Mouse (Mus musculus): ENCODE data around the gene Slc2a4.
"Not testable (repeated sequence)": the region's sequence is repeated elsewhere in the genome, so short reads cannot be mapped to it uniquely, and the experiment has no call there.

Slc2a4 gene

DNA sequence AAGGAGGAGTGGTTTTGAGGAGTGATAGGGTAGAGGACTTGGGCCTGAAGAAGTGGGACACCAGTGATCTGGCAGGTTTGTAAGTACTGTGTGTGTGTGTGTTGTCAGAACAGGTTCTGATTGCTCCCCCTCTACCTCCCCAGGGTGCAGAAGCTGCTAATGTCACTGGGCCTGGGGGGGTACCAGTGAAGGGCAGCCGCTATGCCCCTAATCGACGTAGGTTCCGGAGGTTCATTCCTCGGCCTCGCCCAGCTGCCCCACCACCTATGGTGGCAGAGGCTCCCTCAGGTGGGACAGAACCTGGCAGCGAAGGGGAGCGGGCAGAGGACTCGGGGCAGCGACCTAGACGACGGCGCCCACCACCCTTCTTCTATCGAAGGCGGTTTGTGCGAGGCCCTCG lies 8.3 kb downstream of the Slc2a4 start:
- no peak for DNase-seq (ENCODE audit: low read depth, low spot score)

DNA sequence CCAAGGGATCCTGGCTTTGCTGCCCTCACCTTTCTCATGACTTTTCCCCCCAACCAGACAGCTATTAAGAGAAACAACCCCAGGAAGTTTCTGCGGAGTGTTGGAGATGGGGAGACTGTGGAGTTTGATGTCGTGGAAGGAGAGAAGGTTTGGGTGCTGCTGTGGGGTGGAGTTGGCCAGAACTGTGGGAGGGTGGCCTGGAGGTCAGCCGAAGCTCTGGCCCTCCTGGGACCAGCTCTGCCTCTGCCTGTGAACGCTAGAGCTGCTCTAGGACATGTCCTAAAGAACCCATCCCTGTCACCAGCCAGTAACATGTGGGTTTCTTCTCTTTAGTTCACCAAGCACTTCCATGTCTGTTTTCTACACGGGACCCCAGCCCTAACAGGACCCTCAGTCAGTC lies 8.8 kb downstream of the Slc2a4 start:
- DNase-seq (ENCODE audit: low read depth, low spot score): no peak

DNA sequence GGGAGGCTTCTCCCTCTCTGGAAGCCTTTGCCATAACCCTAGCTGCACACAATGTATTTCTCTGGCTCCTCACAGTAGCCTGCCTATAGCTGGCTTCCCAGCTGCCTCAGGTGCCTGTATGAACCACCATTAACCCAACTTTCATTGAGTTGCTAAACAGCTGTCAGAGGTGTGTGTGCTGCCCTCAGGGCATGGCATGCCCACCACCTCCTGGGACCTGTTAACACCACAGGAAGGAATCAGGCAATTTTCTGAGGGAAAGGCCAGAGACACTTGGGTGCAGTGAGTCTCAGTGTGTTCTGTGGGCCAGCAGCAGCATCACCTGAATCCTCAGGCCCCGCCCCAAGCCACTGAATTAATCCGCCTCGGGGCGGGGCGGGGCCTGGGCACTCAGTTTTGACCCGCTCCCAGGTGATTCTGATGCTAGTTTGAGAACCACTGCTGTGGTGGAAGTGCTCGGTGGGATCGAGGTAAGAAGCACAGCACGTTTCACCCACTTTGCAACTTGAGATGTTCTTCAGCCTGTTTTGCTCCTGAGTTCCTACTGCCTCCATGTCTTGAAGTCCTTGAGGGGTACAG lies 9.5 kb downstream of the Slc2a4 start:
- DNase-seq (ENCODE audit: low read depth, low spot score): peak; percentile 56

DNA sequence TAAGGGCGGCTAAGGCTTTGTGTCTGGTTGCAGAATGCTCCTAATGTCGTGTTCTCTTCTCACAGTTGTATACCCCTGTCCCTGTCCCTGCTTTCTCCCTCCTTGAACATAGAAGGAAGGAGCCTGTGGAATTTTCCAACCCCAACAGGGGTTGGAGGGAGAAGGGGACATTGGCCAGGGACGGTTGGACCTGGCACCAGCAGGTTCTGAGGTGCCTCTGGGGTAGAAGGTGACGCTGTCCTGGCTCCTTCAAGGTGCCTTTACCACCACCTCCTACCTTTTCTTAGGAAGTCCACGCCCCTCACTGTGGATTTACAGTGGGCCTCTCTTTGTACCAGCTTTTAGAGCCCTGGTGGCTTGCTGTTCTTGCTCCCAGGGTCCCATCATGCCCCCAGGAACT lies 10.2 kb downstream of the Slc2a4 start:
- DNase-seq (ENCODE audit: low read depth, low spot score): no peak

DNA sequence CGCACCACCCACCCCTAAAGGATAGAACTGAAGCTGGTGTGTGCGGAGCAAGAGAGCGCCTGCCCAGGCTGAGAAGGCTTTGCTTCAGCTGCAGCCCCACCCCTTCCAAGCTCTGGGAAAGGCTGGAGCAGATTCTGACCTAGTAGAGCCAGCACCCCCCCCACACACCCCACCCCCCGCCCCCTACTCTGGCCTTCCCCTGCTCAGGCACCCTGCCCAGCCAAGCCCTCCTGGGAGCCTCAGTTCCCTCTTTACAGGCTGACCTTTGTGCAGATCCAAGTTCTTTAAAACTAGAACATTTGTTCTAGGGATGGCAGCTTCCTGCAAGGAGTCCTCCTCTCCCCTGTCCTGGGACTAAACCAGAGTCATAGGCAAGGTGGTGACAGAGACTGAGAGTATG lies 10.6 kb downstream of the Slc2a4 start:
- no peak for DNase-seq (ENCODE audit: low read depth, low spot score)

DNA sequence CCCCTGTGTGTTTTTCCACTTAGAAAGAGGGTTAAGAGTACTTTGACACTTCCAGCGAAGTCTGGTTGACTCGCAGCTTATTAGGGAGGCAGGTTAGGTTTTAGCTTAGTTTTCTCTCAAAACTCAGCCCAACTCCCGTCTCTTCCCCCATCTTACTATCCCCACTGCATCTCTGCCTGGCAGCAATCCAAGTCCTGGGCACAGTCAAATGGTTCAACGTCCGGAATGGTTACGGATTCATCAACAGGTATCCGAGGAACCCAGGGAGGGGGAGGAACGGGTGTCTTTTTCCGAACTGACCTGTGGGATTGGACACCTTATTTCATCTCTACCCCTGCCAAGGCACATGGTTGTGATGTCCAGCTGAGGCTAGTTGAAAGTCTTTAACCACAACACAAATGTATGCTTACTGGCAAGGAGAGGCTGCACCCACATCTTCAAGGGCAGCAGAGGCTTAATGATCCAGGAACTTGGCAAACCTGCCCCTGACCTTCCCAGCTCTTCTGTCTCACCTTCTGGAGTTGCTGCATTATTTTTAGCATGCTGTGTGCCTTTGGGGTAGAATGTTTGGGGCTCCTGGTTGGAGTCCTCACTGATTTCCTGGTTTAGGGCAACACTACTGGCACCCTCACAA lies 11.2 kb downstream of the Slc2a4 start:
- DNase-seq (ENCODE audit: low read depth, low spot score): no peak

DNA sequence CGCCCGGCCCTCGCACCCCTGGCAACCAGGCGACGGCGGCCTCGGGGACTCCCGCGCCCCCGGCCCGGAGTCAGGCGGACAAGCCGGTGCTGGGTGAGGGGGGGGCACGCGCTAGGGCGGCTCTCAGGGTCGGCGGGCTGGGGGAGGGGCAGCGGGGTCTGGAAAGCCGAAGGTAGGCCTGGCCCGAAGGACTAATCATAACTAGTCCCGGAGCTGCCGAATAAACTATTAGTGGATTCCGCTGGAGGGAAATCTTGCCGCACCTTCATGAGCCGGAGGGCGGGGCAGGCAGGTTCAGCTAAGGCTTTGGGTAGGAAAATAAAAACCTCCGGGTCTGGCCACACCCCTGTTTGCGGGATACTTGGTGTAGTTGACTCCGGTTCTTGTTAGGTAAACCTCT lies 11.8 kb downstream of the Slc2a4 start:
- DNase-seq (ENCODE audit: low read depth, low spot score): peak; percentile 69

DNA sequence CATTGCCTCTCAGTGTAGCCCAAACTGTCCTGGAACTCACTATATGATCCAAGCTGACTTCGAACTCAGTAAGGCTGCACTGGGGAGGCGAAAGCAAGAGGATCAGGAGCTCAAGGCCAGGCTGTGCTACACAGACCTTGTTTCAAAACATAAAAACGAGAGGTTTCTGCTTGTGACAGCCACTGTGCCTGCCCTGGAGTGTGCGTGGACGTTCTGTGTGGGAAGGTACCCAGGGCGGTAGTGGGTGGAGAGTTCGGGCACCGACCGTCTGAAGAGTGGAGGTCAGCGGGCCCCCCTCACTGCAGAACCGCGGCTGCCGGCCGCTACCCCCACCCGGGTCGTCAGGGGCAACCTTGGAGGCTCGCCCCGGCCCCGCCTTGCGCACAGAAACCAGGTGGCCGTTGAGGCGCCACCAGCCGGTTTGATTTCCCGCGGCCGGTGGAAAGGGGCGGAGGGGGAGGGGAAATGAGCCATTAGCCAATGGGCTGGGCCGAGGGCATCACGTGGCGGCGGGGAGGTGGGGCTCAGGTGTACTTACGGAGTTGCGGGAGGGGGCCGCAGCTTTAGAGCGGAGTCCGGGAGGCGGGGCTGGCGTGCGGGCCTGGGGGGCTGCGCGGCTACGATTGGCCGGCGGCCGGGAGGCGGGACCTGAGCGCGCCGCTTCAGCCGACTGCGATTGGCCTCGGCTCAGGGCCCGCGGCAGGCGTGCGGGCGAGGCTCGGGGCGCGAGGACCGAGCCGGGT lies 12.7 kb downstream of the Slc2a4 start, which contains the start of gene Ybx2:
TSS of gene Ybx2 (plus strand) at position 660 of the 743 bp plus-strand sequence.
- peak; percentile 95 for DNase-seq (ENCODE audit: low read depth, low spot score)

DNA sequence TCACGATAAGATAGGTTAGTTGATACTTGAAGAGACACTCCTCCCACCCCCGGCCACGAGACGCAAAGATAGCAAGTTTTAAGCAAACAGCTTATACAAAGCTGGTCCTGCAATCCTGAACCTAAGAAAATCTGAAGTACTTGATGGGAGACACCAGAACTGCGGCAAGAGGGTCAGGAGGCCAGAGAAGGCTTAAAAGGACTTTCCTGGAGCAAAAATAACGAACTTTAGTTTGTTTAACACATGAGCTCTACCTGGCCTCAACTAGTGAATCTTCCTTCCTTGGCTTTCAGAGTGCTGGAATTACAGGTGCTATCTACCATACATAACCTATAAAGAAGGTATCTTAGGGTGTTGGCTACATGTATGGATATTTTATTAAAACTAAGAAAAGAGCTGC lies 13.3 kb downstream of the Slc2a4 start:
- no peak for DNase-seq (ENCODE audit: low read depth, low spot score)

DNA sequence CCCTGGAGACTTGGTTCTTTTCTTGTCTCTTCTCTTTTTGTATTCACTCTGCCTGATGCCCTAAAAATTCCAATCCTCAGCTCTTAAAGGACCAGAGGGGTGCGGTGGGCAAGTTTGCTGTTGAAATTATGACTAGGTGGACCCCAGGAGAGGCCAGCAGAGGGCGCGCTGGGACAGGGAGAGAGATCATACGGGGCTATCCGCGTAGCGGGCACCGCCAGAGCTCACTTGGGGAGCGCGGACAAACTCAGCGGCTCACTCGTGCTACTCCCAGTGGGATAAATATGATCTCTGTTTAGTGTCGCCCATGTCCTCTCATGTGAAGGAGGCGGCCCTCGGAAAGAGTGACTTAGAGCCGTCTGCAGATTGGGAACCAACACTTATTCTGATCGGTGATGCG lies 13.8 kb downstream of the Slc2a4 start:
- peak; percentile 92 for DNase-seq (ENCODE audit: low read depth, low spot score)

DNA sequence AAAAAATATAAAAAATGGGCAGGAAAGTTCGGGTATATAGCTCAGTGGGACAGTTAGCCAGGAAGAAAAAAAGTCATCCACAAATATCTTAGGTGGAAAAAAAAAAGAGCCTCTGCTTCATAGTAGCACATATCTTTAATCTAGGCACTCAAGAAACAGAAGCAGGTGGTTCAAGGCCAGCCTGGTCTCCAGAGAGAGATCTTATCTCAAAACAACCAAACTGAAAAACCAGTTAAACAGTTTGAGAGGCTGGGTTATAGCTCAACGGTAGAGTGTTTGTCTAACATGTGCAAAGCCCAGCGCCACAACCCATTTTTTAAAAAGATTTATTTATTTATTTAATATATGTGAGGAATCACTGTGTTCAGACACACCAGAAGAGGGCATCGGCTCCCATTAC lies 14.9 kb downstream of the Slc2a4 start:
- DNase-seq (ENCODE audit: low read depth, low spot score): no peak

DNA sequence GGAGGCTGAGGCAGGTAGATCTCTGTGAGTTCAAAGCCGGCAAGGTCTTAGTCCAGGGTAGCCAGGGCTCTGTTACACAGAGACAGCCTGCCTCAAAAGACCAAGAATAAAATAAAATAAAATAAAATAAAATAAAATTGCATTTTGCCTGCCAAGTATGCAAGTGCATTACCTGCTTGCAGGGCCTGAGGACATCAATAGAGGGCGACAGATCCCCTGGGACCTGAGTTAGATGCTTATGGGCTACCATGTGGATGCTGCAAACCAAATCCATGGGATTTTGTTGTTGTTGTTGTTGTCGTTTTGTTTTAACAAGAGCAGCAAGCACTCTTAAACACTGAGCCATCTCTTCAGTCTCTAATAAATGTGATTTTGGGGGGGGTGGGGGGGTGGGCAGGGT lies 15.7 kb downstream of the Slc2a4 start:
- no peak for DNase-seq (ENCODE audit: low read depth, low spot score)

DNA sequence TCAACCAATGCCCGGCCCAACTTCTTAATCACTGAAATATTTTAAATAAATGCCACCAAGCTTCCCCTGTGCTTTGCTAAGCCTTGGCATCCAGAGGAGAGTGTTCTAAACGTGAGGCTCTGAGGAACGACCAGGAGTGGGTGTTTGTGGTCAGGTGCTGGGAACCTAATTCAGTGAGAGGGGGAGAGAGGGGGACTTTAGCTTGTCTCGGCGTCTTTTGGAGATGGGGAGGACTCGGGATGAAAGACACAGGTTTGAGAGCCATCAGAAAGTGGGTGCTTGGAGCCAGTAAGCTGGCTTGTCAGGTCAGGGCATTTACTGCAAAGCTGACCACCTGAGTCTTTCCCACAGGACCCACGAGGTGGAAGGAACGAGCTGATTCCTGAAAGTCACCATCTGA lies 16.2 kb downstream of the Slc2a4 start:
- no peak for DNase-seq (ENCODE audit: low read depth, low spot score)

DNA sequence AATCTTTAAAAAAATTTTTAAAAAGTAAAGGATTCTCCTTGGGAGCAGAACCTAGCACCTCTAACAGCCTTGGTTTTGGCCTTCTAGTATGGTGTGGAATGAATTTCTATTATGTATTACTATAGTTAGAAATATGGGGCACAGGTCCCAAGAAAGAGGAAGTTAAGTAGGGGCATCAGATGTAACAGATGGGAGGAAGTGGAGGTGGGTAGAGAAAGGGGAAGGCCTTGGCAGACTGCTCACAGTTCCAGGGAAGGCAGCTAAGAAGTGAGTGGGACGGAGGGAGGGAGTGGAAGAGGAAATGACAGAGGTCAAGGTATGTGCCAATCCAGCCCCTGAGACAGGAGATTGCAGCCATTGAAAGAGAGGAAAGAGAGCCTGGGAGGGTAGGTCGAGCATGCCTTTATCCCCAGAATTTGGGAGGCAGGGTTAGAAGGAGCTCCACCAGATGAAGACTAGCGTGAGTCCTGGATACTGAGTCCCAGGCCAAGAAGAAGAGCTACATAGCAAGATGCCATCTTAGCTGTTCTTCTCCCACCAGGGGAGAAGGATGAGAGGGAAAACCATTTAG lies 16.9 kb downstream of the Slc2a4 start:
- no peak for DNase-seq (ENCODE audit: low read depth, low spot score)

DNA sequence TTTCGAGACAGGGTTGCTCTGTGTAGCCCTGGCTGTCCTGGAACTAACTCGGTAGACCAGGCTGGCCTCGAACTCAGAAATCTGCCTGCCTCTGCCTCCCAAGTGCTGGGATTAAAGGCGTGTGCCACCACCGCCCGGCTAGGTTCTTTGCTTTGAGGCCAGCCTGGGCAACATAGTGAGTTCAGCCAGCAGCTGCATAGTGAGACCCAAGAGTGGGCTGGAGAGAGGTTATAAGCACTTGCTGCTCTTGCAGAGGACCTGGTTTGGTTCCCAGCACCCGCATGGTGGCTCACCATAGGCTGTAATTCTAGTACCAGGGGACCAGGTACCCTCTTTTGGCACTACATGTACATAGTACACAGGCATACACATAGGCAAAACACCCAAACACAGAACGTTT lies 17.8 kb downstream of the Slc2a4 start:
- not testable (repeated sequence) for DNase-seq (ENCODE audit: low read depth, low spot score)

DNA sequence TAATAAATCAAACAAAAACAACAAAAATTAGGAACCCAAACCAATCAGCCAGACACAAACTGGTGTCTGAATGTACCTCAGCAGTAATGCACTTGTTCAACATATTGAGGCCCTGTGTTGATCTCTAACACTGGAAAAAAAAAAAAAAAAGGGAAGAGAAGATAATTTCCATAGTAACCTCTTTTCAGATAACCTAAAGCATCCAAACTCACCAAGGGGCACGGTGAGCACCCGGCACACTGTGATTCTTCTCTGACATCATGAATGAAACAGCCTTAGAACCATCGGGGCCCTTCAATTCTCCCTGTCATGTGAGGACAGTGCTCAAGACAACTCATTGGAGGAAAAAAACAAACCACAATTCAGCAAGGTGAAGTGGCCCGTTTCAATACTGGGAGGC lies 18.3 kb downstream of the Slc2a4 start:
- no peak for DNase-seq (ENCODE audit: low read depth, low spot score)

DNA sequence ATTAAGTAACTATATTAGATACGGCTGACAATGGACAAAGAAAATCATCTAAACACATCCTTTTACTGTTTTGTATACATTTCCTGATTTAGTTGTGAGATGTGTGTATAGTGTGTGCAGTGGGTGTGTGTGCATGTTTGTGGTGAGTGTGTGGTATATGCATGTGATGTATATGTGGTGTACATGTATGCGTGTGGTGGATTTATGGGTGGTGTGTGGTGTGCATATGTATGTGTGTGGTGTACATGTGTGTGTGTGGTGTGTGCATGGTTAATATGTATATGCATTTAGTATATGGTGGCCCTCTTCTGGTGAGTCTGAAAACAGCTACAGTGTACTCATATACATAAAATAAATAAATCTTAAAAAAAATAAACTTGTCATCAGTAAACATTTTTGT lies 20.5 kb downstream of the Slc2a4 start:
- DNase-seq (ENCODE audit: low read depth, low spot score): no peak

DNA sequence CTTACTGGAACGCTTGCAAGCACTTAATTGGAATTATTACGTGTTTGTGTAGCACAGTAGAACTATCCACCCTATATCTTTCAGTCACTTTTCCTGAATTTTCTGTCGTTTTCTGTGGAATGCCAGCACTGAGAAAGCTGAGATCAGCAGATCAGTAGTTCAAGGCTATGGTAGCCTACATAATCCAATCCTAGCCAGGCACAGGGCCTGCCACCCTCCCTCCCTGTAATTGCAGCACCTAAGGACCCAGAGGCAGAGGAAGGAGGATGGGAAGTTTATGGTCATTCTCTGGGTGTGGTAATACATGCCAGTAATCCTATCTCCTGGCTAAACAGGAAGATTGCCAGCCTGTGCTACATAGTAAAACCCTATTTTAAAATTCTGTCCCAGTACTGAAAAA lies 25.2 kb downstream of the Slc2a4 start:
- DNase-seq (ENCODE audit: low read depth, low spot score): no peak

DNA sequence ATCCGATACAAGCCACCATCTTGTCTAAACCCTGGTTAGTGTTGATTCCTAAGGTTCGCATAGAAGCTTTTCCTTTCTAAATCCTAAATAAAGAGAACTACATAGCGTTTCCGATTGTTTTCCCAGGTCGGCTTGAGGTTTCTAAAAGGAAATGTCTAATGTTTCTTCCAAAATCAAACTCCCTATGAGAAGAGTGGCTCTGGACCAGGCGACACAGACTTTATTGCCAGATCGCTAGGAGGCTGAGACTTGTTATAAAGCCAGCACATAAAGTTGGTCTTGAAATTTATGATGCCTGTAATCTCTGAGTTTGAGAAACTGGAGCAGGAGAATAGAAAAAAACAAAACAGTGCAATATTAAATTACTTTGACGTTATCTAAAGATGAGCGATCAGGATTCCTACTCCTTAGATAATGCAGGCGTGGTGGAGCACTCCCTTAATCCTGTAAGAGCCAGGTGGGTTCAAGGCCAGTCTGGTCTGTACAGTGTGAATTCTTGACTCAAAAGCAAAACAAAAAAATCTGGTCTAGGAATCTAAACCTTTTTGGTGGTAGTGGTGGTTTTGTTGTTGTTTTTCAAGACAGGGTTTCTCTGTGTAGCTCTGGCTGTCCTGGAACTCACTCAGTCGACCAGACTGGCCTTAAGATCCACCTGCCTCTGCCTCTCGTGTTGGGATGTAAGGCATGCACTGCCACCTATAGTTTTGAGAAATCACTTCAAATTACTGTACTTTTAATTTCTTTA lies 25.8 kb downstream of the Slc2a4 start:
- no peak for DNase-seq (ENCODE audit: low read depth, low spot score)

DNA sequence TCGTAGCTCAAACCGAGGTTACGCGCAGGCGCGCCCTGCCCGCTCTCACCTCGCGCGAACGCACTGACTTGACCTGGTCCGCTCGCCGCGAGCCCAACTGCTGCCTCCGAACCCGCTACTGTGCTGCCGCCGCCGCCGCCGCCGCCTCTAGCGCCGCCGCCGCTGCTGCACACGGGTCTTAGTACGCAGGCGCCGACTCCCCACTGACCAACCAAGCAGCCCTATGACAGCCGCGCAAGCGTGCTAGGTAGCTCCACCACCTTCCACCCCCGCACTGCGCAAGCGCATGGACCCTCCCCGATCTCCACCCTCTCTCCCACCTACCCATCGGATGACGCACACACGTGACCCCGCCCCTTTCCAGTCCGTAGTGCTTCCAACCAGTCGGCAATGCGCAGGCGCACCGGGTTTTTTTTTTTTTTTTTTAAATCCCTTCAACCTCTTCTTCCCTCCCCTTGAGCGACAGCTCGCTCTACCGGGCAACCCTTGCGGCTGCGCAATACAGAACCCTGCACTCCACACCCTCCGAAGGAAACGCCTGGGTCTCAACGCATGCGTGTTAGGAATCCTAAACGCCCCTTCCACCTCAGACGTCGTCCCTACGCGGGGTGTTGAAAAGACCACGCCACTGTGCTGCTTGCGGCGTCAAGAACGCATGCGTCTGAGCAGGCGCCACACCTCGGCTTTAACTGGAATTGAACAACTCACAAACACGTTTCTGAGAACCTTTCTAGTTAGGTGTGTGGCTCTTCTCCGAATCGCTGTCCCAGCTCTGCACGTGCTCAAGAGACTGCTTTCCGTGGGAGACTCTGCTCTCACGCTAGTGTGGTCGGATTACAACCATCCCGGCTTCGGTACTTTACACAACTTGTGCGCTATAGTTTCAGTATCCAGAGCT lies 26.6 kb downstream of the Slc2a4 start, which contains the start of gene Eif5a:
TSS of gene Eif5a (minus strand) at position 845 of the 898 bp plus-strand sequence.
- peak; percentile 100 for DNase-seq (ENCODE audit: low read depth, low spot score)
